Mouse (Mus musculus): ENCODE results near the gene Adamtsl5.

The Adamtsl5 gene

DNA sequence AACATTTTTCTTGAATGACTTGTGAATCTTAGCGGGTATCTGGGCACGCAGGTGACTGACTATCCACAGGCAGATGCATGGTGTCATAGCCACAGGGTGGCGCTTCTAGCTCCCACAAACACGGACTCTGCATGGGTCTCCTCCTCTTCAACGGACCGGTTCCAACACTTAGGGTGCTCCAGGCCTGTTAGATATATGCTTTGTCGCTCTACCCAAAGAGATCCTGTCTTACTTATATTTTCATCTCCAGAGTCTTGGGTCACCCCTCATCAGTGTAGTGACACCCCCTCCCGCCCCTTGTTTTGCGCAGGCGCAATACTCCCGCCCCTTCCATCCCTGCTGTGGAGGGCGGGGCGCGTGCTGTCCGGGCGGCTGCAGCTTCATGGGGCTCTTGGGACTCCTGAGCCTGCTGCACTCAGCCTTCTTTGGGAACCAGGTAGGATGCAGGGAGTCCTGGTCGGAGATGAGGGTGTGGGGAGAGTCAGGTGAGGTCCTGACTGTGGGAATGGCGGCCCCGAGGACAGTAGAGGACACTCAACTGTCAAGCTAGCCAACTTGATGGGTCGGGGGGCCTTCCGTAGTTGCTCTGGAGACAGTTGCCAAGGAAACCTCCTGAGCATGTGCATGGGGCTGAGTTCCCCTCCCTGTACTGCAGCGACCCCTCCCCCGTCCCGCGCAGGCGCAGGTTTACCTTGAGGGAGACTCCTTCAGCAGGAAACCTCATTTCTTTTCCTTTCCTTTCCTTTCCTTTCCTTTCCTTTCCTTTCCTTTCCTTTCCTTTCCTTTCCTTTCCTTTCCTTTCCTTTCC is 52.4 kb downstream of the Adamtsl5 start, which contains the start of gene Apc2:
Gene Apc2 (plus strand): TSS at position 360 of the 808 bp plus-strand sequence.
- peak; percentile 57 for DNase-seq (ENCODE audit: low read depth, low spot score)

GRCm38 (mm10) chr10:80294788-80295303 is 53.4 kb downstream of the Adamtsl5 start:
- no peak for DNase-seq (ENCODE audit: low read depth, low spot score)

- DNase-seq (ENCODE audit: low read depth, low spot score) = no peak
Measured at GRCm38 (mm10) chr10:80294311-80294710, 53.9 kb downstream of the Adamtsl5 start.

DNA sequence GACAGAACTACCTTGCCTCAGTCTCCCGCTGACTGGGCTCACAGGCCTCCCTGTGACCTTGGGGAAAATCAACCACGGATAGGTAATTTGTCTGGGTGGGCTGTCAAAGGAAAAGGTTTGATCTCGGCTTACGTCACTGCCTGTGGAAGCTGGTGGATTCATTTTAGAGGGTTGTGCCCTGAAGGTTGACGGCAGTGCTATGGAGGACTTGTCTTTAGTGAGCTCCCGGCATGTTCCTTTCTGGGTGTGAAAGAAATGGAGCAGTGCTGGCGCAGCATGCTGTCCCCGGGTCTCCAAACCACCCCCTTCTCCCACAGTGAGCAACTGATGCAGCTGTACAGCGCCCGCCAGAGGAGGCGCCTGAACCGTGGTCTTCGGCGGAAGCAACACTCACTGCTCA is 54.9 kb downstream of the Adamtsl5 start:
- DNase-seq (ENCODE audit: low read depth, low spot score) = no peak

GRCm38 (mm10) chr10:80292251-80293146 is 55.7 kb downstream of the Adamtsl5 start, which contains the start of gene Rps15:
Rps15 (plus strand) TSS chr10:80292453.
- peak; percentile 86 for DNase-seq (ENCODE audit: low read depth, low spot score)

Data from retina, adult 2 months (tissue).